Mouse (Mus musculus): ENCODE measurements around the gene Dguok.

The Dguok gene

DNA sequence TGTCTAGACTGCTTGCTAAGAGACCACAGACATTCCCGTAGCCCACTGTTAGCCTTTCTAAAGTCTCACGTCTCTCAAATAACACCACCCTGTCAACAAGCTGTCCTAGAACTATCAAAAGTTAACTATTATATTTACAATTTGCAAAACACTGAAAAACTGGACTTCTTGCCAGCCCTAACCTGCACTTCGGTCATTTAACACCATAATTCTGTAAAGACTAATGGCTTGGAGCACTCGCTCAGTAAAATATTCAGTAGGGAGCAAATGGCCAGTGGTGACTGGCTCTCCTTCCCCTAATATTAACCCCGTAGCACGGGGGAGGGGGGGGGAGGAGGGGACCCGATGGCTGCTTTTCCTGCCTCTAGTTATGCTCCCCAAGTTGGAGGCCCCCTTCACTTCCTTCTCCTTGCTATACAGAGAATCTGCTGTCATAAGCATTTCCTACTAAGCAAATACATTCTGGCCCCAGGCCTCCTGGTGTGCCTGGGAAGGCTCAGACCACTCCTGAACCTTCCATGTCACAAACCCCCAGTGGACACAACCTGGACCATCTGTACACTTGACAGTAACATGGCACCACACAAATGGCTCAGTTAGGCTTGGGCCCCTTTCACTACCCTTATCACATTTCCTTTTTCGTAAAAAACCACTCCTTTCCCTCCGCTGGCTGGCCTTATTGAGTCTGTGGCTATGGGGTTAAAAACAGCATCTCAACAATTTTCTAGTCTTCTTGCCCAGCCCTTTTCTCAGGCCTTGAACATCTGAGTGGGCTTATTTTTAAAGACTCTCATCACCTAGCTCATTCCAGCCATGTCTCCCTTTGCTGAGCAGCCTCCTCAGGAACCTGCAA, 56.1 kb downstream of the Dguok start:
- TF ChIP-seq GATA4 (IDR thresholded peaks at IDR 0.05; ENCODE audit: insufficient replicate concordance, low read length), result no peak

- no peak for TF ChIP-seq GATA4 (IDR thresholded peaks at IDR 0.05; ENCODE audit: insufficient replicate concordance, low read length)
Measured at GRCm38 (mm10) chr6:83449440-83449839, 57.3 kb downstream of the Dguok start.

DNA sequence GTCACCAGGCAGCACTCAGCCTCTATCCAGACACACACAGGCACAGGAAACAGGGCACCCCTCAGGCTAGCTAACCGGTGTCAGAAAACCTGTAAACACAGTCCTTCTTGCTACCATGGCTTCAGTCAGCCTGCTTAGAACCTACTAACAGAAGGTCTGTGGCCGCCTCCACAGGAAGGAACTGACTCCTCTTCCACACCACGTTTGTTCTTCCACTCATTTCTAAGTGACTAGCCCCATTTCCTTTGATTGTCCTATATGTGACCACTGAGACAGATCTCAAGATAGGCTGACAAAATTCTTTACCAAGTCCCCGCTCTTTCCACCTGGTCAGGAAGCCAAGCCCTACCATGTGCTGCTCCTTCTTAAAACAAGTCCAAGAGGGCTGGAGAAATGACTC, 57.9 kb downstream of the Dguok start:
- TF ChIP-seq GATA4 (IDR thresholded peaks at IDR 0.05; ENCODE audit: insufficient replicate concordance, low read length), result no peak

- no peak for TF ChIP-seq GATA4 (IDR thresholded peaks at IDR 0.05; ENCODE audit: insufficient replicate concordance, low read length)
Measured at GRCm38 (mm10) chr6:83447031-83447430, 59.7 kb downstream of the Dguok start.

DNA sequence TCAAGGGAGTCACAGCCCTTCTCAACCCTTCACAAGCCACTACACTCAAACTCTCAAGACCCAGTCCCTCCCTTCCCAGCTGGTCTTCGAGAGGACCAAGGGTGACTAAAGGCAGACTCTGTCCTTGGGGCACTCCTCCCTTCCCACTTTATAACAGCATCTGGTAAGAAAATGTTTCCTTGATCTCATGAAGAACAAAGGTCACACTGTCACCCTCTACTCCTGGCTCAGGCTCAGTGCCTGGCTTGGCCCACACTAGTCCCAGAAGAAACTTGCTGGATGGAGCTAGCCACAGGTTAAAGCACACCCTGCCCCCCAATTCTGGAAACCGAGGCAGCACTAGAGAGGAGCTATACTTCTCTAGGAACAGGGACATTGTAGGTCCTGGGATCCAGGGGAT, 61.0 kb downstream of the Dguok start:
- no peak for TF ChIP-seq GATA4 (IDR thresholded peaks at IDR 0.05; ENCODE audit: insufficient replicate concordance, low read length)

DNA sequence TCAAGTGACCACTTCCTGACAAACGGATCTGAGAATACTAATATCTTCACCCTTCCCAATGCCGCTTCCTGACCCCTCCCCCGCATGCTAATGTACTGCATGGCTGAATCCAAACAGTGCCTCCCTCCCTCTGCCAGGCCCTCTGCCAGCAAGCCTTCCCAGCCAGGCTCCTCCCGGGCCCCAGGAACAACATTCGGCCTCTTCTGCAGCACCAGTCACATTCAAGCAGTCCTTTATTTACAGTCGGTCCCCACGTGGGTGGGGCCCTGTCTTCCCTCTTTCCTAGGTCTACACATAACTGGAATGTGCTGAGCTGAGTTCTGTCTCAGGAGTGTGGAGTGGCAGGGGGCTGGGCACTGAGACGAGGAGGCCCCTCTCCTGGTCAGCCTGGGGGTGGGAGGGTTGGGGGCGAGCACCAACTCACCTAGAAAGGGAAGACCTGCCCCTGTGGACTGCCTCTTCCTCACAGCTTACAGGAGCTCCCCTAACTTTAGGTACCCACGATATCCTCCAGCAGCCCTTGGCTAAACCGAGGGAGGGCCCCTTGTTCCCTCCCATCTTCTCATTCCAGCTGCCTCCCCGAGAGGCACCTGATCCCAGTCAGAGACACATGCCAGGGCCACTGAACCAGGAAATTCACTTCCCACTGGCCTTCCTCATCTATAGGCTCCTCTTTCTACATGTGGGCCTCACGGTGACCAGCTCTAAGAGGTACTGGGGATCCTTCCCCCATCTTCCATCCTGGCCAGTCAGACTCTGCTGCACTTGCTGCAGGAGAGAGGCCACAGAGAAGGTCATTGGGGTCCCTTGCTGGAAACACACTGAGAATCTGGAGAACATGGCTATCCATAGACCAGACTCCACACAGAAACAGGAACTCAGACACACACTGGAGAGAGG, 63.1 kb downstream of the Dguok start:
- no peak for TF ChIP-seq GATA4 (IDR thresholded peaks at IDR 0.05; ENCODE audit: insufficient replicate concordance, low read length)

DNA sequence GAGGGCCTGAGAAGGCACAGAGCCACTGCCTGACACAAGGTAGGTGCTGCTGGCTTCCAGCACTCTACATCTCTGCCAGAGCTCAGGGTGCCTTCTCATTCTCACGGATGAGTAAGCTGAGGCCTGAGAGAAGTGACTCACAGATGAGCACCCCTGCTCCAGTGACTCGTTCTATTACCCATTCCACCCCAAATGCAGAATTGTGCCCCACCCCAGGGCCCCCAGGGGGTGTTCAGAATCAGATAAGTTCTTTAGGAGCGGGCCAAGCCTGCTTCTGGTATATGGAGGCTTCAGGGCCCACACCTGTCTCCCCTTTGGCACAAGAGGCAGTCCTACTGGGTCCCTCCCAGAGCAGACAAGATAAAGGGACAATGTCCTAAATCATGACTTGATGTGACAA, 64.1 kb downstream of the Dguok start:
- no peak for TF ChIP-seq GATA4 (IDR thresholded peaks at IDR 0.05; ENCODE audit: insufficient replicate concordance, low read length)

DNA sequence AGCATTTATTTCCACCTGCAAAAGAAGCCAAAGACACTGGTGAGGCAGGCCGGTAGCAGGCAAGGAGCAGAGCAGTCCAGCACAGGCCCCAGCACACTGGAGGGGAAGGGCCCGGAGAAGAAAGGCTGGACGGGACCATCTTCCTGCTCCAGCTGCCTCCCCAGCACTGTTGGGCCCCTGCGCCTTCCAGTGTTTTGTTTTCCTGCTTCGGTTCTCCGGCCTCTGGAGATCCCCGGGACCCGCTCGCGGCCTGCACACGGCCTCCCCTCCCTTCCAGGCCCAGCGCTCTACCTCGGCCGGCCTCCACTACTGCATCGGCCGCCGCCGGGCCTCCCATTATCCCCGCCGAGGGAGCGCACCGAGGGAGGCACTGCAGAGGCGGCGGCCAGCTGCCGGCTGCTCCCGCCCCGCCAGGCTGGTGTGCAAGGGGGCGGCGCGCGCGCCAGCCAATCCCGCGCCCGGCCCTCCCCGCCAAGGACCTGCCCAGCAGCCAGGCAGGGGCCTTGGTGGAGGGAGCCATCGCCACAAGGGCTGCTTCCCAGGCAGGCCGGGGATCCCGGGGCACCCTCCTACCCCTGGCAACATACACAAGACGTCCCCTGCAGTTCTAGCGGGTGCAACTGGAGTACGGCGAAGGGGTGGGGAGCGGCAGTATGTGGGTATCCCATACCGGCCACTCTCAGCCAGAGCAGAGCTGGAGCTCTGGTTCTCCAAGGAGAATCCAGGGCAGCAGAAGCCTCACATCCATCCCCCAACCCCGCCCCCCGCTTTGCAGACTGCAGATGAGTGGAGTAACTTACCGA, 65.3 kb downstream of the Dguok start:
- no peak; the same call in 1 of the 2 replicates for TF ChIP-seq GATA4 (IDR thresholded peaks at IDR 0.05; ENCODE audit: insufficient replicate concordance, low read length)

GRCm38 (mm10) chr6:83440510-83441258, 66.1 kb downstream of the Dguok start:
- no peak for TF ChIP-seq GATA4 (IDR thresholded peaks at IDR 0.05; ENCODE audit: insufficient replicate concordance, low read length)

- no peak for TF ChIP-seq GATA4 (IDR thresholded peaks at IDR 0.05; ENCODE audit: insufficient replicate concordance, low read length)
Measured at GRCm38 (mm10) chr6:83440197-83440509, 66.6 kb downstream of the Dguok start.

DNA sequence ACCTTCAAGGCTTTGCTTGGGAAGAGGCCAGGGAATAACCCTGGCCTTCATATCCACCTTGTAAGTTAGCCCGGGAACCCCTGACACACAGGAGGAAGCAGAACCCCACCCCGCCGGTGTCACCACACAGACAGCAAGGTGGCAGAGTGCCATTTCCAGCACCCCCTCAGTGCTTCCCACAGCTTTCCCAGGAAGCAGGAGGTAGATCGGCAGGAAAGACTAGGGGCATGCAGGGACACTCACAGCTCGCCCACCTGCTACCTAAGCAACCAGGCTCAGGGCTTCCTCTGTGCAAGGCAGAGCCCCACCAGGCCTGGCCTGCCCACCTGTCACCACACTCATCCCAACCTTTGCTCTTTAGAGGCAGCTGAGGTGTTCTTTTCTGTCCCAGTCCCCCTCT, 67.0 kb downstream of the Dguok start:
- TF ChIP-seq GATA4 (IDR thresholded peaks at IDR 0.05; ENCODE audit: insufficient replicate concordance, low read length), result no peak

DNA sequence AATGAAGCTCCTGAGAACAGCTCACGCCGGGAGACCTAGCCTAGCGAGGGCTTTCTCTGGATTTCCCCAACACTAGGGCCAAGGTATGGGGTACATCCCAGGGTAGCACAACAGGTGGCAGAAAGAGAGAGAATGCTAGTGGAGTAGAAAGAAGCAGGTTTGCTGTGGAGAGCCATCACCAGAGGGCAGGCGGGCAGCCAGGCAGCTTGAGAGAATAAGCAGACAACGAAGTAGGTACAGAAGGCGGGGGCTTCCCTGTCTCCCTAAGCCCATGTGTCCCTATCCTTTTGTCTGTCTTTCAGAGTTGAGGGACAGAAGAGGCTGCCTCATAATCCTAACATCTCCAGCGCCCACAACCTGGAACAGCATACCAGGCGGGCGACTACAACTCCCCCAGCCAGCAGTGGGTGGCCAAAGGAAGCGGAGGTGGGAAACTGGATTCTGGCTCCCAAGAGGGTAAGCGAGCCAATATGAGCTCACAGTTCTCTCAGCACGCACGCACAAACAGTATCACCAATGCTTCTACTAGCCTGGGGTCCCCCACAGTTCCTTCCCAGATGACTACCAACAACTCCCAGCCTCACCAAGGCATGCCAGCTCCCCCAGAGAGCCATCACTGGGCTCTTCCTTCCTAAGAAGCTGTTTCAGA, 67.5 kb downstream of the Dguok start:
- TF ChIP-seq GATA4 (IDR thresholded peaks at IDR 0.05; ENCODE audit: insufficient replicate concordance, low read length), result no peak

DNA sequence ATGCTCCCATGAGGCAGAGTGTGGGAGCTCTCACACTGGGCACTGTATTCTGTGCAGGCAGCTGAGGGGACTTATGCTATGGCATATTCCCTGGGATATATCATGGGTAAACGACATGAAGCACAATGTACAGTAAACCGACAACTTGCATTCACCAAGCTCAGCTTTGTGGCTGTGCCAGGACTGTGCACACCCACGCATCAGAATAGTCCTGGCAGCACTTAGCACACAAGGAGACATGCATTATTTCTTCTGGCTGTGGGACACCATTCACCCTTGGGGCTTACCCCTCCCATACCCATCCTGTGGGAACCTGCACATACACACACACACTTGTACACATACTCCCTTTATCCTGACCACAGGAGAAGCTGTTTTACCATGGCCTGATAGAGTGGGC, 68.2 kb downstream of the Dguok start:
- no peak for TF ChIP-seq GATA4 (IDR thresholded peaks at IDR 0.05; ENCODE audit: insufficient replicate concordance, low read length)

DNA sequence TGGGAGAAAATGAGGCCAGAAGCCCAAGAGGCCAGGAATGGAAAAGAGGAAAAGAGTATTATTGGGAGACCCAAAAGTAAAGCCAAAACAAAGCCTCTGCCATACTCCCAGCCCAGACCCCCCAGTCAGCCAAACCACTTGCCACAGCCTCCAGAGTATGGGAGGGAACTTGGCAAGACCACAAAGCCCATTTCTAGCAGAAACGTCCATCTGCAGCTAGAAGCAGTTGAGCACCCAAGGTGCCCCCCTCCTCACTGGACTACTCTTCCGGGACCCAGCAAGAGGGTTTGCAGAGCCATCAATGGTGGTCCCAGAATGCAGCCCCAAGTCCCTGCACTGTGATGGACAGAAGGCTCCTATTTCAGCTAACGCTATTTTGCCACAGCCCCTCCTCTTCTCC, 69.0 kb downstream of the Dguok start:
- TF ChIP-seq GATA4 (IDR thresholded peaks at IDR 0.05; ENCODE audit: insufficient replicate concordance, low read length), result no peak

Measured in liver, adult (tissue).